Mouse (Mus musculus): Measurements from ENCODE around the gene Fam3b. TPM values are rescaled to one million over a fixed set of nuclear protein-coding genes. Genes with fewer than 3 reads are reported as not detected.

The Fam3b gene
- polyA plus RNA-seq (2017; shearing (Covaris generic)), result 2.1 TPM

DNA sequence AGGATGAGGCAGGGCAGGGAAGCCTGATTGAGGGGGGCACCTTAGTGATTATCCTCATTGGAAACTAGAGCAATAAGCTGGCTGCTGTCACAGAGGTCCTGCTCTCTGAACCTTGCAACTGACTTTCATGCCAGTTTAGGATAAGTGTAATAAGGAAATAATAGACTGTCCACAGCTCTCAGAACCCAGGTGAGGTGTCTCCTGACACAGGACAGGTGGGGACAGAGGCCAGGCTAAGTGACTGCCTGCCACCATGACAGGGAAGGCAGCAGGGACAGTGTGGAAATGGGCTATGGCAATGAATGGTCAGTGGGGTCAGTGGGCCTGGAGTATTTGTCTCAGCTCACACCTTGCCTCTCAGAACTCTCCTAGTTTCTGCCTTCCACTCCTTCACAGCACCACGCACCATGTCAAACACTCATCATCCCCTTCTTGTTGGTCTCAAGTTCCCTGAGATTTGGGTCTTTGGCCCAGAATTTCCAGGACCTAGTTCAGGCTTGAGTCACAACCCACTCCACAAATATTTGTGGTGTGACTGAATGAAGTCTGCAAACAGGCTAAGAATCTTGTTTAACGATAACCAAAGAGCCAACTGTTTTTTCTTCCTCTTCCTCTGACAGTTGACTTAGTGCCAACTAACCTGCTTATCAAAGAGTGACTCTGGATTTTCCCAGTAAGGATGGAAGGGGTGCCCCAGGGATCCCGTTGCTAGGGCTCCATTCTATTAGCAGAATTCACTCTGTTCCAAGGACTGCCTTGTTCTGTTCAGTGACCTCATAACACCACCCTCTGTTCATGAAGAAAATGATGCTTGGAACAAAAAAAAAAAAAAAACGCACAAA, at the start of gene Fam3b:
Gene Fam3b (minus strand): TSS at position 718 of the 842 bp plus-strand sequence.

DNA sequence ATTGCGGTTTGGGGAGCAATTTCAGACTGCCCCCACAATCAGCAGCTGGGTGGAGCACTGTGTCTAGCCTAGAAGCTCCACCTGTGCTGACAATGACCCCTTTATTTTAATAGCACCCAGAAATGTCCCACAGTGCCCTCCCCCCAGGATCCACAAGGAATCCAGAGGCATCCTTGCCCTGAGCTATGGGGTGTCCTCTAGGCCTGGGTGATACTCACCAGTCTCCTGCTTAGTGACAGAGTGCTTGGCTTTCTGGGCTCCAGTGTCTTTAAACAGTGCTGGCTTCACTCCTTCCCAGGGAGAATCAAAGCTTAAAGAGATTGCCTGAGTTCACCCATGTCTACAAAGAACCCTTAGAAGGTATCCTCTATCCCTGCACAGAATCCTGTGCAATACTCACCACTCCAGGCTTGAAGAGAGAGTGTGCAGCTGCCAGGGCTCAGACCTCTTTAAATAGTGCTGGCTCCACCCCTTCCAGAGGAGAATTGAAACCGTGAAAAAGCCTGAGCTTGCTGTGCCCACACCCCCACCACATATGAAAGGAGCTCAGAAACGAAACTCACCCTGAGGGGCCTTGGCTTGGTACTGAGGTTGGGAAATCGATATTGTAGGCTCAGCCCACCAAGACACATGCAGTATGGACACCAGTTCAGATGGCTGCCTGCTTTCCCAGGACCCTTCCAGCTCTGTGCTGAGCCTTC, 52.0 kb downstream of the Fam3b start, which contains the start of gene Mx1:
Gene Mx1 (minus strand): TSS at position 427 of the 701 bp plus-strand sequence.

Other genes with a start within 250 kb of the Fam3b start
- gene Bace2, start 158.1 kb downstream of the Fam3b start, polyA plus RNA-seq (2017; shearing (Covaris generic)), result 0.06 TPM
- gene Mx1, start 51.9 kb downstream of the Fam3b start, polyA plus RNA-seq (2017; shearing (Covaris generic)), result 9.8 TPM
- gene Tmprss2, start 96.4 kb upstream of the Fam3b start, polyA plus RNA-seq (2017; shearing (Covaris generic)), result not detected
- 0.10 TPM for gene Ripk4, start 249.0 kb upstream of the Fam3b start, polyA plus RNA-seq (2017; shearing (Covaris generic))